Mouse (Mus musculus): ENCODE data around the gene Igsf11. TPM values are rescaled to one million over a fixed set of nuclear protein-coding genes. Genes with fewer than 3 reads are reported as not detected.

Igsf11 gene
- polyA plus RNA-seq, 1 experiment from 2014 or later, result 4.5 TPM

GRCm38 (mm10) chr16:38918121-38918520 lies 25.6 kb downstream of the Igsf11 start:
- Histone ChIP-seq H3K9ac (no peak overlapping the region), H3K9me3 (ENCODE audit: control insufficient read depth, low read length) (no peaks in the 10 kb centered on the region), H3K27ac (no peak overlapping the region), H3K4me1 (replicated peaks; ENCODE audit: control insufficient read depth, insufficient read depth, low read length) (no peaks in the 10 kb centered on the region), H3K36me3 (replicated peaks; ENCODE audit: control insufficient read depth, insufficient read depth) (no peaks in the 10 kb centered on the region), H3K4me2 (replicated peaks) (no peak overlapping the region), H3K27me3 (ENCODE audit: control insufficient read depth, insufficient read depth, low read length) (no peaks in the 10 kb centered on the region), H3K4me3 (replicated peaks; ENCODE audit: low read length) (no peak overlapping the region)
- no peak for ATAC-seq (ENCODE audit: low FRiP score)
- no peak for DNase-seq (ENCODE audit: low spot score)
- WGBS, result 95% methylated on average over 2 of the region's 2 CpGs

- H3K9me3 ChIP-seq (ENCODE audit: control insufficient read depth, low read length), result no peaks in the 10 kb centered on the region
- no peak overlapping the region for H3K27ac ChIP-seq
- H3K4me3 ChIP-seq (replicated peaks; ENCODE audit: low read length), result no peak overlapping the region
- ATAC-seq (ENCODE audit: low FRiP score) (peak; percentile 65; the same call in 1 of the 2 replicates), DNase-seq (ENCODE audit: low spot score) (no peak)
- WGBS, result 76% methylated on average over 5 of the region's 5 CpGs
- H3K36me3 ChIP-seq (replicated peaks; ENCODE audit: control insufficient read depth, insufficient read depth), result no peaks in the 10 kb centered on the region
- no peaks in the 10 kb centered on the region for H3K4me1 ChIP-seq (replicated peaks; ENCODE audit: control insufficient read depth, insufficient read depth, low read length)
- no peak overlapping the region for H3K9ac ChIP-seq
- no peak overlapping the region for H3K4me2 ChIP-seq (replicated peaks)
- no peaks in the 10 kb centered on the region for H3K27me3 ChIP-seq (ENCODE audit: control insufficient read depth, insufficient read depth, low read length)
Observed at GRCm38 (mm10) chr16:38920488-38920887, 28.0 kb downstream of the Igsf11 start.

- no peak overlapping the region for H3K27ac ChIP-seq
- H3K9me3 ChIP-seq (ENCODE audit: control insufficient read depth, low read length), result no peaks in the 10 kb centered on the region
- 0 out of 2 replicates have a peak overlapping the region, but pooled peaks have one; percentile 17 for H3K4me2 ChIP-seq (replicated peaks)
- H3K27me3 ChIP-seq (ENCODE audit: control insufficient read depth, insufficient read depth, low read length), result no peaks in the 10 kb centered on the region
- H3K36me3 ChIP-seq (replicated peaks; ENCODE audit: control insufficient read depth, insufficient read depth), result no peaks in the 10 kb centered on the region
- no peak overlapping the region for H3K4me3 ChIP-seq (replicated peaks; ENCODE audit: low read length)
- DNase-seq (ENCODE audit: low spot score) (no peak), ATAC-seq (ENCODE audit: low FRiP score) (peak; percentile 63; the same call in 1 of the 2 replicates)
- H3K9ac ChIP-seq, result no peak overlapping the region
- WGBS, result 46% methylated on average over 13 of the region's 13 CpGs
- H3K4me1 ChIP-seq (replicated peaks; ENCODE audit: control insufficient read depth, insufficient read depth, low read length), result no peaks in the 10 kb centered on the region
Observed at GRCm38 (mm10) chr16:38924940-38925339, 32.5 kb downstream of the Igsf11 start.

- no peak for ATAC-seq (ENCODE audit: low FRiP score)
- no peaks in the 10 kb centered on the region for H3K27me3 ChIP-seq (ENCODE audit: control insufficient read depth, insufficient read depth, low read length)
- H3K4me1 ChIP-seq (replicated peaks; ENCODE audit: control insufficient read depth, insufficient read depth, low read length), result no peaks in the 10 kb centered on the region
- H3K36me3 ChIP-seq (replicated peaks; ENCODE audit: control insufficient read depth, insufficient read depth), result no peaks in the 10 kb centered on the region
- 78% methylated on average over 7 of the region's 7 CpGs for WGBS
- H3K4me3 ChIP-seq (replicated peaks; ENCODE audit: low read length), result no peak overlapping the region
- no peak overlapping the region for H3K4me2 ChIP-seq (replicated peaks)
- no peak overlapping the region for H3K9ac ChIP-seq
- DNase-seq (ENCODE audit: low spot score), result no peak
- H3K9me3 ChIP-seq (ENCODE audit: control insufficient read depth, low read length), result no peaks in the 10 kb centered on the region
- H3K27ac ChIP-seq, result no peak overlapping the region
Observed at GRCm38 (mm10) chr16:38928760-38929159, 36.3 kb downstream of the Igsf11 start.

- WGBS, result 70% methylated on average over 6 of the region's 6 CpGs
- H3K4me2 ChIP-seq (replicated peaks), result no peak overlapping the region
- no peaks in the 10 kb centered on the region for H3K27me3 ChIP-seq (ENCODE audit: control insufficient read depth, insufficient read depth, low read length)
- no peak overlapping the region for H3K27ac ChIP-seq
- no peaks in the 10 kb centered on the region for H3K36me3 ChIP-seq (replicated peaks; ENCODE audit: control insufficient read depth, insufficient read depth)
- no peak overlapping the region for H3K9ac ChIP-seq
- DNase-seq (ENCODE audit: low spot score) (no peak), ATAC-seq (ENCODE audit: low FRiP score) (no peak)
- no peaks in the 10 kb centered on the region; the same call in 1 of the 2 replicates for H3K9me3 ChIP-seq (ENCODE audit: control insufficient read depth, low read length)
- no peak overlapping the region for H3K4me3 ChIP-seq (replicated peaks; ENCODE audit: low read length)
- H3K4me1 ChIP-seq (replicated peaks; ENCODE audit: control insufficient read depth, insufficient read depth, low read length), result no peaks in the 10 kb centered on the region
Observed at GRCm38 (mm10) chr16:38931519-38931918, 39.0 kb downstream of the Igsf11 start.

- ATAC-seq (ENCODE audit: low FRiP score) (no peak), DNase-seq (ENCODE audit: low spot score) (no peak)
- Histone ChIP-seq H3K4me1 (replicated peaks; ENCODE audit: control insufficient read depth, insufficient read depth, low read length) (peaks cover 16% of the 10 kb centered on the region; the same call in 1 of the 2 replicates), H3K9ac (no peak overlapping the region), H3K36me3 (replicated peaks; ENCODE audit: control insufficient read depth, insufficient read depth) (no peaks in the 10 kb centered on the region), H3K4me3 (replicated peaks; ENCODE audit: low read length) (no peak overlapping the region), H3K4me2 (replicated peaks) (no peak overlapping the region), H3K27me3 (ENCODE audit: control insufficient read depth, insufficient read depth, low read length) (no peaks in the 10 kb centered on the region), H3K27ac (peak overlapping the region; percentile 71), H3K9me3 (ENCODE audit: control insufficient read depth, low read length) (peaks cover 4% of the 10 kb centered on the region; the same call in 1 of the 2 replicates)
- 31% methylated on average over 3 of the region's 3 CpGs for WGBS
Observed at GRCm38 (mm10) chr16:38940805-38941204, 48.3 kb downstream of the Igsf11 start.

GRCm38 (mm10) chr16:38941275-38941674 lies 48.8 kb downstream of the Igsf11 start:
- Histone ChIP-seq H3K4me2 (replicated peaks) (no peak overlapping the region), H3K4me3 (replicated peaks; ENCODE audit: low read length) (no peak overlapping the region), H3K9ac (no peak overlapping the region), H3K9me3 (ENCODE audit: control insufficient read depth, low read length) (peaks cover 4% of the 10 kb centered on the region; the same call in 1 of the 2 replicates), H3K4me1 (replicated peaks; ENCODE audit: control insufficient read depth, insufficient read depth, low read length) (peaks cover 16% of the 10 kb centered on the region; the same call in 1 of the 2 replicates), H3K27me3 (ENCODE audit: control insufficient read depth, insufficient read depth, low read length) (no peaks in the 10 kb centered on the region), H3K36me3 (replicated peaks; ENCODE audit: control insufficient read depth, insufficient read depth) (no peaks in the 10 kb centered on the region), H3K27ac (peak overlapping the region; percentile 71)
- peak; percentile 79 for ATAC-seq (ENCODE audit: low FRiP score)
- DNase-seq (ENCODE audit: low spot score), result no peak
- 14% methylated on average over 6 of the region's 6 CpGs for WGBS

GRCm38 (mm10) chr16:38943706-38944550 lies 51.5 kb downstream of the Igsf11 start:
- Histone ChIP-seq H3K27me3 (ENCODE audit: control insufficient read depth, insufficient read depth, low read length) (no peaks in the 10 kb centered on the region), H3K27ac (no peak overlapping the region), H3K4me3 (replicated peaks; ENCODE audit: low read length) (no peak overlapping the region), H3K4me1 (replicated peaks; ENCODE audit: control insufficient read depth, insufficient read depth, low read length) (peaks cover 16% of the 10 kb centered on the region; the same call in 1 of the 2 replicates), H3K9me3 (ENCODE audit: control insufficient read depth, low read length) (no peaks in the 10 kb centered on the region), H3K9ac (0 out of 2 replicates have a peak overlapping the region, but pooled peaks have one; percentile 13), H3K4me2 (replicated peaks) (no peak overlapping the region), H3K36me3 (replicated peaks; ENCODE audit: control insufficient read depth, insufficient read depth) (no peaks in the 10 kb centered on the region)
- DNase-seq (ENCODE audit: low spot score) (no peak), ATAC-seq (ENCODE audit: low FRiP score) (no peak)
- 41% methylated on average over 5 of the region's 5 CpGs for WGBS

- 27% methylated on average over 7 of the region's 7 CpGs for WGBS
- H3K4me2 ChIP-seq (replicated peaks), result no peak overlapping the region
Observed at GRCm38 (mm10) chr16:38945111-38945510, 52.6 kb downstream of the Igsf11 start.

More at GRCm38 (mm10) chr16:38945111-38945510, 52.6 kb downstream of the Igsf11 start:
- no peaks in the 10 kb centered on the region for H3K27me3 ChIP-seq (ENCODE audit: control insufficient read depth, insufficient read depth, low read length)
- H3K9ac ChIP-seq, result no peak overlapping the region
- no peaks in the 10 kb centered on the region for H3K9me3 ChIP-seq (ENCODE audit: control insufficient read depth, low read length)
- H3K36me3 ChIP-seq (replicated peaks; ENCODE audit: control insufficient read depth, insufficient read depth), result no peaks in the 10 kb centered on the region
- DNase-seq (ENCODE audit: low spot score) (no peak), ATAC-seq (ENCODE audit: low FRiP score) (no peak)
- H3K4me3 ChIP-seq (replicated peaks; ENCODE audit: low read length), result no peak overlapping the region
- H3K4me1 ChIP-seq (replicated peaks; ENCODE audit: control insufficient read depth, insufficient read depth, low read length), result peaks cover 16% of the 10 kb centered on the region; the same call in 1 of the 2 replicates
- H3K27ac ChIP-seq, result no peak overlapping the region; the same call in 1 of the 2 replicates
